Mouse (Mus musculus) bone marrow, adult 2 months (tissue): ENCODE data around the gene Ccnd1.

ENCODE experiments used
- CTCF ChIP-seq: fragments of 200-500 bp; IDR thresholded peaks from 2 replicates; pipeline ENCODE4 v1.5.1; 2011; ENCODE audit warnings: low read length, control low read depth; ENCODE audit not compliant: control insufficient read depth, insufficient read depth
- POLR2A ChIP-seq: fragments of 200-500 bp; IDR thresholded peaks from 2 replicates; pipeline ENCODE4 v1.6.1; 2011; ENCODE audit warnings: low read depth, mild to moderate bottlenecking, control low read depth, low read length, borderline replicate concordance; ENCODE audit not compliant: control insufficient read depth

GRCm38 (mm10) chr7:144928009-144928888 lies 11.5 kb downstream of the Ccnd1 start:
- TF ChIP-seq CTCF (no peak), POLR2A (no peak)
